Mouse (Mus musculus) embryonic facial prominence, embryonic 15.5 days (tissue): ENCODE data around the gene Serpina3c. TPM values are rescaled to one million over a fixed set of nuclear protein-coding genes. Genes with fewer than 3 reads are reported as not detected.

Source experiments
- ATAC-seq: fragments of 200-750 bp; cut with Nextera tagmentation; 2 replicates; pipeline ENCODE4 v1.8.0; 2017; ENCODE audit warnings: low read depth, moderate TSS enrichment; ENCODE audit not compliant: insufficient number of reproducible peaks, low FRiP score, low TSS enrichment
- H3K27ac ChIP-seq: fragments of 300-500 bp; sonication (generic); replicated peaks from 2 replicates; pipeline ENCODE4 v1.5.1; 2015; ENCODE audit warnings: mild to moderate bottlenecking, inconsistent platforms
- H3K27me3 ChIP-seq: fragments of 300-500 bp; sonication (generic); 2 replicates; pipeline ENCODE4 v1.6.1; 2015; ENCODE audit warnings: inconsistent platforms
- H3K36me3 ChIP-seq: fragments of 300-500 bp; sonication (generic); 2 replicates; pipeline ENCODE4 v1.6.1; 2015; ENCODE audit warnings: mild to moderate bottlenecking, inconsistent platforms
- H3K4me1 ChIP-seq: fragments of 300-500 bp; sonication (generic); 2 replicates; pipeline ENCODE4 v1.6.1; 2015; ENCODE audit warnings: inconsistent platforms
- H3K4me2 ChIP-seq: fragments of 300-500 bp; sonication (generic); replicated peaks from 2 replicates; pipeline ENCODE4 v1.6.1; 2015; ENCODE audit warnings: mild to moderate bottlenecking, inconsistent platforms
- H3K4me3 ChIP-seq: fragments of 300-500 bp; sonication (generic); replicated peaks from 2 replicates; pipeline ENCODE4 v1.5.1; 2015; ENCODE audit warnings: mild to moderate bottlenecking, inconsistent platforms
- H3K9ac ChIP-seq: fragments of 300-500 bp; sonication (generic); 2 replicates; pipeline ENCODE4 v1.6.1; 2015; ENCODE audit warnings: inconsistent platforms
- H3K9me3 ChIP-seq: fragments of 300-500 bp; sonication (generic); replicated peaks from 2 replicates; pipeline ENCODE4 v1.6.1; 2016; ENCODE audit warnings: inconsistent platforms
- WGBS: fragments of 180-500 bp; shearing (Covaris S2); methylation state at CpG from one replicate; pipeline ENCODE4 v1.1.7; 2015; 5-methylcytosine and 5-hydroxymethylcytosine counted together
- polyA plus RNA-seq: library from polyadenylated mRNA; unstranded; fragments of >200 nt; fragmentation: Nextera tagmentation; extraction: Ambion mirVana; gene quantifications from 2 replicates; pipeline ENCODE4 v1.2.1, GENCODE M21; 2015

The Serpina3c gene
- 0.12 TPM in 1 of 2 replicates, not detected in the other for polyA plus RNA-seq

DNA sequence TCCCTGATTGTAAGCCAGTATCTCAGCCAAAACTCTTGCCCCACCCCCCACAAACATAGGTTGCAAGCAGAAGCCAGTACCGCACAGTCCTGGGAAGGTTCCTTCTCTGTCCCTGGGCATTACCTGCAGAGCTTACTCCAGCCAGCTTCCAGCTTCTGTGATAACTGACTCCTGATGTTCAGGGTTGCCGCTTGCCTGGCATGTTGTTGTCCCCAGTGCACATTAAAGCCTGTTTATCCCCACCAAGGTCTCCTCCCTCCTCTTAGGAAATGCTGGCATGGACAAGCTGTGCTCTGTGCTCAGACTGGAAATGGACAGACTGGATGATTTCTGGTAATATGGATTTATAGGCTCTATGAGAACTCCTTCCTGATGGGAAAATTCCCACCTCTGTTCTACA, at the start of gene Serpina3c:
Gene Serpina3c (minus strand): TSS at position 215 of the 400 bp plus-strand sequence.
- 79% methylated on average over 2 of the region's 2 CpGs for WGBS
- no peaks in the 10 kb centered on the region for H3K27me3 ChIP-seq
- no peaks in the 10 kb centered on the region for H3K9me3 ChIP-seq
- H3K27ac ChIP-seq = no peak within 1 kb of the TSS
- H3K4me1 ChIP-seq = no peaks in the 10 kb centered on the region
- ATAC-seq = no peak
- H3K4me2 ChIP-seq = no peak within 1 kb of the TSS
- H3K36me3 ChIP-seq = no peaks in the 10 kb centered on the region
- H3K4me3 ChIP-seq = no peak within 1 kb of the TSS
- H3K9ac ChIP-seq = no peak within 1 kb of the TSS

DNA sequence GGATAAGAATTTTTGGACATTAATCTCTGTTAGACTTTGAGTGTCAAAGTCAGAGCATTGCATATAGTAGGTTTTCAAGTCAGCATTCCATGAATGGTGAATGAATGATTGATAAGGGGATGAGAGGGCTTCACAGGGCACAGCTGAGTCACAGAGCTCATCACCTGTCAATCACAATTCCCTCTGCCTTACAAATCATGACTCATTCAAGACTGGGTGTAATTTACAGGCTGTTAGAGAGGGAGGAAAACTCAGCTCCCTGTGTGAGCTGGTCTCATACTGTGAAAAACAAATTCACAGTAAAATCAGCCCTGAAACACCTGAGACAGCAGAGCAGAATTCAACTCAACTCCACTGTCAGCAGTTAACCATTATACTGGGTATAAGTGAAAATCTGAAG, 37.2 kb upstream of the Serpina3c start:
- Histone ChIP-seq H3K9ac (no peak overlapping the region), H3K4me2 (no peak overlapping the region), H3K27me3 (no peaks in the 10 kb centered on the region), H3K4me1 (no peaks in the 10 kb centered on the region), H3K9me3 (no peaks in the 10 kb centered on the region), H3K27ac (no peak overlapping the region), H3K4me3 (no peak overlapping the region), H3K36me3 (no peaks in the 10 kb centered on the region)
- ATAC-seq = no peak

DNA sequence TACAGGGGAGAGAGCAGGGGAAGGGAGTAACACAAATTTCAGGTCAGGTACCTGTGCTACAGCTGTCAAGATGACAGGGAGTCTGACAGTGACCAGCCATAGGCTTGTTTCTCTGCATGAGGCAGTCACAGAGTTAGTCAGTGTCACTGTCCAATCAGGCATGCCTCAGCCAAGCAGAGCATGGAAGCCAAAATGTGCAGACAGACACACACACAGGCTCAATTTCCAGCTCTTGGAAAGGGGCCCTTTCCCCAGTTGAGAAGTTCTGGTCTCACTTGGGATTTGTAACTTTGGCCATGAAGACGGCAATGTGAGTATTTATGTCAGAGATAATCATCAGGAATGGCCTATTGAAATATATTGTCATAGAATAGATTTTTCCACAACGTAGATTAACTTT, 35.6 kb upstream of the Serpina3c start:
- no peak overlapping the region for H3K27ac ChIP-seq
- no peaks in the 10 kb centered on the region for H3K36me3 ChIP-seq
- H3K9me3 ChIP-seq = no peaks in the 10 kb centered on the region
- H3K9ac ChIP-seq = no peak overlapping the region
- 62% methylated on average over 2 of the region's 2 CpGs for WGBS
- H3K27me3 ChIP-seq = no peaks in the 10 kb centered on the region
- ATAC-seq = no peak
- no peak overlapping the region for H3K4me3 ChIP-seq
- H3K4me1 ChIP-seq = no peaks in the 10 kb centered on the region
- no peak overlapping the region for H3K4me2 ChIP-seq

GRCm38 (mm10) chr12:104186041-104186581, 32.4 kb upstream of the Serpina3c start:
- Histone ChIP-seq H3K4me2 (no peak overlapping the region), H3K4me3 (no peak overlapping the region), H3K9me3 (no peaks in the 10 kb centered on the region), H3K9ac (no peak overlapping the region), H3K36me3 (no peaks in the 10 kb centered on the region), H3K27ac (no peak overlapping the region), H3K27me3 (no peaks in the 10 kb centered on the region), H3K4me1 (no peaks in the 10 kb centered on the region)
- 75% methylated on average over 3 of the region's 3 CpGs for WGBS
- 0 out of 2 replicates have a peak, but pooled peaks have one; percentile 19 for ATAC-seq

GRCm38 (mm10) chr12:104185046-104185445, 31.4 kb upstream of the Serpina3c start:
- Histone ChIP-seq H3K9me3 (no peaks in the 10 kb centered on the region), H3K9ac (no peak overlapping the region), H3K27ac (no peak overlapping the region), H3K4me1 (no peaks in the 10 kb centered on the region), H3K4me3 (no peak overlapping the region), H3K27me3 (no peaks in the 10 kb centered on the region), H3K4me2 (no peak overlapping the region), H3K36me3 (no peaks in the 10 kb centered on the region)
- ATAC-seq = no peak
- WGBS = 70% methylated on average over 4 of the region's 4 CpGs

GRCm38 (mm10) chr12:104178987-104179386, 25.3 kb upstream of the Serpina3c start:
- ATAC-seq = no peak
- Histone ChIP-seq H3K4me3 (no peak overlapping the region), H3K36me3 (no peaks in the 10 kb centered on the region), H3K9me3 (no peaks in the 10 kb centered on the region), H3K27ac (no peak overlapping the region), H3K4me2 (no peak overlapping the region), H3K9ac (no peak overlapping the region), H3K27me3 (no peaks in the 10 kb centered on the region), H3K4me1 (no peaks in the 10 kb centered on the region)
- 74% methylated on average over 2 of the region's 2 CpGs for WGBS

- H3K36me3 ChIP-seq = no peaks in the 10 kb centered on the region
- H3K4me1 ChIP-seq = no peaks in the 10 kb centered on the region
- no peak overlapping the region for H3K4me3 ChIP-seq
- H3K9ac ChIP-seq = no peak overlapping the region
- ATAC-seq = no peak
- no peaks in the 10 kb centered on the region for H3K27me3 ChIP-seq
- H3K9me3 ChIP-seq = no peaks in the 10 kb centered on the region
- no peak overlapping the region for H3K4me2 ChIP-seq
- H3K27ac ChIP-seq = no peak overlapping the region
Measured at GRCm38 (mm10) chr12:104178577-104178976, 24.9 kb upstream of the Serpina3c start.

GRCm38 (mm10) chr12:104175636-104176035, 22.0 kb upstream of the Serpina3c start:
- Histone ChIP-seq H3K36me3 (no peaks in the 10 kb centered on the region), H3K4me1 (no peaks in the 10 kb centered on the region), H3K4me3 (no peak overlapping the region), H3K9ac (no peak overlapping the region), H3K27ac (no peak overlapping the region), H3K9me3 (no peaks in the 10 kb centered on the region), H3K4me2 (no peak overlapping the region), H3K27me3 (no peaks in the 10 kb centered on the region)
- 76% methylated on average over 3 of the region's 3 CpGs for WGBS
- ATAC-seq = no peak

DNA sequence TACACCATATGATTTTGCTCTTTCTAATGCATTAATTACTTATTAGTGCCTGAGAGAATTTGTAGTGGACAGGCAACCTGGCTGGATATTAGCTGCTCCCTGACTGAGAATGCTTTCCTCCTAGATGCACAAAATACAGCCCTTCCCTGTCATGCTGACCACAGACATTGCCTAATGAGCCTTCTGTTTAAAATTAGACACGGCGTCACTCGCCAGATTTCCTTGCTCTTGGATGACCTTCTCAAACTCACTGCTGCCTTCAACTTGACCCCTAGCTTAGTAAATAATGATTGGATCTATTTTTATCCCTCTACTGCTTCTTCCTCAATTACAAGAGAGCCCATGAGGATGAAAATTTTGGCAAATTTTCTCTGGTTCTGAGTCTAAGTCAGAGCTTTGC, 21.1 kb upstream of the Serpina3c start:
- Histone ChIP-seq H3K4me1 (no peaks in the 10 kb centered on the region), H3K4me2 (no peak overlapping the region), H3K27ac (no peak overlapping the region), H3K27me3 (no peaks in the 10 kb centered on the region), H3K4me3 (no peak overlapping the region), H3K9me3 (no peaks in the 10 kb centered on the region), H3K9ac (no peak overlapping the region), H3K36me3 (no peaks in the 10 kb centered on the region)
- ATAC-seq = no peak
- WGBS = 35% methylated on average over 3 of the region's 3 CpGs

DNA sequence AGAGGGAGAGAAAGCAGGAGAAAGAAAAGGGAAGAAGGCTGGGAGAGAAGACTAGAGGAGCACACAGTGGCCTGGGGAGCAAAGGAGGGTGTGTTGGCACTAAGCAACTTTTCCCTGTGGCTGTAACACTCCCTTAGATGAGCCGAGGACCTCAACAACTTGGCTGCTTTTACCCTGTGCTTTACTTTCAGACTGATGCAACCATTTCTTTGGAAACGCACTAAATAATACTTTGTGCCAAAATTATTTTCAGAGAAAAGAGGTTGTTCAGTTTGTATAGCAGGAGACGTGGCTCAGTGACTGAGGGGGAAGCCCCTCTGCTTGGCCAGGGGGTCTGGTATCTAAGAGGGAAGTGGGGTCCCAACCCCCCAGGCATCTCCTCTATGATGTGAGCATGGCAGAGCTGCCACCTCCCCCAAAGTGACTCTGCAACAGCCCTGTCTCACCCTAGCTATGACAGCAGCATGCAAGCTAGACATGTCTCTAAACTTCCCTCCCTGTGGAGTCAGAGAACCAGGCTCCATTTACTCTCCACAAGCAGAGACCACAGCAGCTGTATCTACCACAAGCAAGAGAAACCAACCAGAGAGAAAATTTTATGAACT, 527 bp downstream of the Serpina3c start:
- Histone ChIP-seq H3K4me3 (no peak overlapping the region), H3K4me1 (no peaks in the 10 kb centered on the region), H3K27me3 (no peaks in the 10 kb centered on the region), H3K9ac (no peak overlapping the region), H3K4me2 (no peak overlapping the region), H3K27ac (no peak overlapping the region), H3K36me3 (no peaks in the 10 kb centered on the region), H3K9me3 (no peaks in the 10 kb centered on the region)
- 71% methylated on average over 3 of the region's 3 CpGs for WGBS
- ATAC-seq = no peak

DNA sequence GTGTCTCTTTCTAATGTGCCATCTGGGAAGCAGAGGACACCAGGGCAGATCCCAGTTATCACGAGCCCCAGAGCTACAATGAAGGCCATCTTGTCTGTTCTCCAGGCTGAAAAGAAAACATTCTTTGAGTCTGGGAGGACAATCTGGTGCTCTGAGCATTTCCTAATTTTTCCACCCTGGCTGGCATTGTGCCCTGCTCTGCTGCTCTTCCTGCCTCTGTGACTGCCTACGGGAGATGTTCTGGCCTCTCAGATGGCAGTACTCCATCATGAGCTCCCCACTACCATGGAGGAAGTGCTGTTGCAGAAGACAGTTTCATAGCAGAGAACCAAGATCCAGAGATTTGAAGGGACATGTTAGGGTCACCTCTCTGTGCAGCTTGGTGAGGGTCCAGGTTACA, 1.7 kb downstream of the Serpina3c start:
- Histone ChIP-seq H3K4me3 (no peak overlapping the region), H3K27ac (no peak overlapping the region), H3K9me3 (no peaks in the 10 kb centered on the region), H3K9ac (no peak overlapping the region), H3K27me3 (no peaks in the 10 kb centered on the region), H3K4me1 (no peaks in the 10 kb centered on the region), H3K4me2 (no peak overlapping the region), H3K36me3 (no peaks in the 10 kb centered on the region)
- ATAC-seq = no peak
- WGBS = 68% methylated on average over 2 of the region's 2 CpGs

GRCm38 (mm10) chr12:104145571-104145970, 8.1 kb downstream of the Serpina3c start:
- ATAC-seq = no peak
- WGBS = 81% methylated on average over 2 of the region's 2 CpGs
- no peak overlapping the region for H3K4me3 ChIP-seq
- no peaks in the 10 kb centered on the region for H3K9me3 ChIP-seq
- no peak overlapping the region for H3K9ac ChIP-seq
- no peak overlapping the region for H3K4me2 ChIP-seq
- no peaks in the 10 kb centered on the region for H3K27me3 ChIP-seq
- H3K4me1 ChIP-seq = no peaks in the 10 kb centered on the region
- no peaks in the 10 kb centered on the region for H3K36me3 ChIP-seq
- H3K27ac ChIP-seq = no peak overlapping the region
